Mouse (Mus musculus) cerebellum, adult 9-10 months (tissue): ENCODE data around the gene Atp6v1e1.
"Not testable (repeated sequence)": the region's sequence is repeated elsewhere in the genome, so short reads cannot be mapped to it uniquely, and the experiment has no call there.

Experiments
- DNase-seq: peaks from one replicate; pipeline ENCODE4 v3.0.0; 2022

The Atp6v1e1 gene

DNA sequence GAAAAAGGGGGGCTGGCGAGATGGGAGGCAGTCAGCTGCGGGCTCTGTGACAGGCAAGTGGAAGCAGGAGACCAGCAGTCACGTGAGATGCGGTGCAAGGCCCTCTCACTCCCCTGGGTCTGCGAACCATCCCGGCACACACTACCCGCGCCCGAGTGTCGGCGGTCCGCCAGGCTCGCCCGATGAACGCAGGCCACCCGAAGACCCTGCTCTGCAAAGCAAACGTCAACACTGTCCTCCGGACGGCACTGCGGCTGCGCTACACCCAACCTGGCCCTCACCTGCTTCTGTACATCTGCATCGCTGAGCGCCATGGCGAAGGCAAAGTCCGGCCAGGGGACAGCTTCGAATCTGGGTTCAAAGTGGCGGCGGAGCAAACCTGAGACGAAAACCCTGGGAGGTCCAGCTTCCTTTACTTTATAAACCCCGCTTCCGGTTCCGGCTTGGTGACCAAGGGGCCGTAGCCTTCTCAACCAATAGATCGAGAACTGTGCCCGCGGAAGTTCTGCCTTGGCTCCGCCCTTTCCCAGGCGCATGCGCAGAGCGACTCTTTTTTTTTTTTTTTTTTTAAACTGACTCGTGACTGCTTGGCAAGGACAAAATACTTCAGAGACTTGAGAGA, at the start of gene Atp6v1e1:
TSS of gene Atp6v1e1 (minus strand) at position 487 of the 622 bp plus-strand sequence.
- peak; percentile 93 for DNase-seq

DNA sequence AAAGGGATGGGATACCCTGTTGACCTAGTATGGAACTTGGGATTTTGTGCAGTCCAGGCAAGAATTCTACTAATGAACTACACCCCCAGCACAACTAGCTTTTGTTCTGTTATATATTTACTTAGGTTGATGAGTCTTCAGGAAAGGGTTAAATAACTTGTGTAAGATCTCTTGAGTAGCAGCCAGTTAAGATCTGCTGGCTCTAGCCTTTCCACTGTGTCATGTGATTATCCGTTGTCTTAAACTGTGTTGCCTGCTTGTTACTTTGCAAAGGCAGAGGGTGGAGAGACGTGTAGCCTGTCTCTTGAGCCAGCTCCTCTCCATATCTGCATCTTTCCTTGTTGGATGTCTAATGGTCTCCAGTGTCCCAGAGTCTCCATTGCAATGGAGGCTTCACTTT, 48.7 kb upstream of the Atp6v1e1 start:
- DNase-seq = no peak

DNA sequence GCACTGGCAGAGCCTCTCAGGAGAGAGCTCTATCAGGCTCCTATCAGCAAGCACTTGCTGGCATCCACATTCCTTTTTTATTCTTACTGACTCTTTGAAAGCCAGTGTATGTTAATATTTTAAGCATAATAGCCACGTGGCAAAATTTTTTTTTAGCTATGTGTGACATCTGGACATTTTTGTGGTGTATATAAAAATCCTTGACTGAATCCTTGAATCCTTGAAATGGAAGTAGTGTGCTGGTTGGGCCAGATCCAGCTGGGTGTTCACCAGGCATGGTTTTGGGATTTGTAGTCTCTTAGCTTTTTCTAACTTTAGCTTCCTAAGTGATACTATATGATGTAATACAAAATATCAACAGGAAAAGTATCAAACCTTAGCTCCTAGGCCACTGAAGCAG, 46.2 kb upstream of the Atp6v1e1 start:
- DNase-seq = no peak

DNA sequence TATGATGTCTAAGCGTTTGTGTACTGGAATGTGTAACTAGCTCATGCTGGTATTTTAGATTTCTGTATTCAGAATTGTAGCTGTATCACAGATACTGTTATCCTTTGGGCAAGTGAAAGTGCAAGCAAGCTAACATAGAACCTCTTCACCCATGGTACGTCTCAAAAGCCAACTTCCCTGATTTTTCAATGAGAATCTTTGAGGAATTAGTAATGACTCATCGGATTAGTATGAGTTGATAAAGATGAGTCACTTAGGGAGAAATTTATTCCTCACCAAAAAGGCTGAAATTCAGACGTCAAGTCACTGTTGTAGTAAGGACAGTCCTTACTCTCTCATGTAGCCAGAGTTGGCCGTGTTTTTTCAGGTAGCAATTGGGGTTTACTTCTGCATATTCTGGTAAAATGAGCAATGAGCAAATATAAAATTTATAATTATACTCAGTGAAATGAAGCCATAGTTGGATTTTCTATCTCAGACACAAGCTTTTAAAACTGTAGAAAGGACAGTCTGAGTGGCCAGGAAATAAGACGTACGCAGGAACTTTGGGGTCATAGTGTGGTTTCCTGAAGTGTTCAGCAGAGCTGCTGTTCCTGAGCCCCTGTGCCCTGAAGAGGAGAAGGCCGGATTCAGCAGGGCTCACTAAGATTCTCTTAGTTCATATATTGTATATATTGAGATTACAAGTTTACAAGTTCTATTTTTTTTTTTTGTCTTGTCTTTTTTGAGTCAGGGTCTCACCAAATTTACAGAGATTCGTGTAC, 43.6 kb upstream of the Atp6v1e1 start:
- DNase-seq = no peak

DNA sequence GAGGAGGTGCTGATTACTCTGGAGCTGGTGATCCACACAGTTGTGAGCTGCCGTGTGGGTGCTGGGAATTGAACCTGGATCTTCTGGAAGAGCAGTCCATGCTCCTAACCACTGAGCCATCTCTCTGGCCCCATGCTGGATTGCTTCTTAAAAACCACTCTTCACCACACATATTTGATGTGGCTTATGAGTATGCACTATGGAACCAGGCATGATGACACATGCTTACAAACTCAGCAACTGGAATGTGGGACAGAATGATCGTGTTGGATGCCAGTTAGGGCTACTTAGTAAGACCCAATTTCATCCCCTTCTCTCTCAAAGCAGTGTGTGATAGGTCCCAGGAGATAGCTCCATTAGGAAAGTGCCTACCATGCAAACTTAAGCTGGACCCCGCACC, 37.5 kb upstream of the Atp6v1e1 start:
- DNase-seq = no peak

DNA sequence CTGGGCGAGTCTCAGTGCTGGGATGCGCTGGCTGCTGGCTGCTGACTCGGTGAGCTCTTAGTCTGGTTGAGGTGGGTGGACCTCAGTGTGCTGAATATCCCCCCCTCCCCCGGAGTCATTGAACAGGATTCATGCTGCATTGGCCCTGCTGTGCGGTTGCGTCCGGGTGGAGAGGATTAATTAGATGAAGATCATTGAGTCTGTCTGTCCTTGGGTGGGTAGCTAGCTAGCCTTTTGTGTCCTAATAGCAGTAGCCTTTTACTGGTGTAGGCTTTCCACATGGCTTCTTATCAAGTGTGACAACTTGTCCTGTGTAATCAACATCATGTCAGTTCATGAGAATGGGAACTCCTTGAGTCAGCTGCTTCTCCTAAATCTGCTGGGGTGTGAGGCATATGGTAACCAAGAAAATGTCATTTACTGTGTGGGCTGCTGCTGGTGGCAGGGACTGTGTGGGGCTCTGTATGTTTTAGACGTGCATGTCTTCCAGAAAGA, 35.7 kb upstream of the Atp6v1e1 start:
- peak; percentile 34 for DNase-seq

DNA sequence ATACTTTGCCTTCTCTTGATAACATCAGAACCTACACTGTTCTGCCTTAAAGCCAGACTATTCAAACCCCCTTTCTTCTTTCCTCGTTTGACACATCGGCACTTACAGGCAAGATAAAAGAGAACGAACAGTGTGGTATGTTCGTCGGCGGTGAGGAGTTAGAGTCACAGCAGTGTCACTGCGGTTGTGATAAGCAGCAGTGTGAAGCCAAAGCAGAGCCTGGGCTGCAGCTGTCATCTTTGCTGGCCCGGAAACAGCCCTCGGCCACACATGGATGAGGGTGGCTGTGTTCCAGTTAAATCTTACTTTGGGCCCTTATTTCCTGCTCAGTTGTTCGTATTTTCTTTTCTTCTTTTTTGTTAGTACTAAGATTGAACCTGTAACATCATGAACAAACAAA, 31.8 kb upstream of the Atp6v1e1 start:
- no peak for DNase-seq

DNA sequence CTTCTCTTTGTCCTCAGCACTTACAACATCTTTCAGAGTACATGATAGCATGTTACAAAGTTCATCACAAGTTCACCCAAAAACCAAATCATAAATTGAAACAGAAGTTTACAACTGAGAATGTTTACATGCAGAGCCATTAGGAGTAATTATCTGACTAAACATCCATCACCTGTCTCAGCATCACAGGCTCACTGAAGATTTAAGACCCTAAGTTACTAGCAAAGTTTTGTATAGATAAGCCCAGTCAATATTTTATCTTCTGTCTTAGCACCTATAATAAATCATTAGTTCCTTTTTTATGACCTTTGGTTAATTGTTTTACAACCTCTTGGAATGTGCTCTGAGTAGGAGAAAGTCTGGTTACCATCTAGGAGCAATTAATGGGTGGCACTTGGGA, 28.1 kb upstream of the Atp6v1e1 start:
- DNase-seq = not testable (repeated sequence)

DNA sequence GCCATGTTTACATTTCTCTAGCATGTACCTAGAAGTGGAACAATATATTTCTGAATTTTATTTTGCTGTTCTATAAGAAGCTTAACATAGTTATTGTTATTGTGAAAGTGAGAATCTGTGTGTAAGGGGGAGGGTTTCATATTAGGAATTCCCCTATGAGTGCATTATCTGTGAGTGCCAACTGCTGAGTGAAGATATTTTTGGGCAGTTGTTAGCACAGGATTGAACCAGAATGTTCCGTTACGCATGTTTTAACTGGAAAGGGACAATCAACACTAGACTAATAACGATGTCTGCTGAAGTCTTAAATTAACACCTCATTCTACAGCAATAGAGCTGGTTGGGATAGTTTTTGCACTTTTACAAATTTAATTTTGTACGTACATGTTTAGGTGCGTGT, 19.2 kb upstream of the Atp6v1e1 start:
- DNase-seq = no peak

DNA sequence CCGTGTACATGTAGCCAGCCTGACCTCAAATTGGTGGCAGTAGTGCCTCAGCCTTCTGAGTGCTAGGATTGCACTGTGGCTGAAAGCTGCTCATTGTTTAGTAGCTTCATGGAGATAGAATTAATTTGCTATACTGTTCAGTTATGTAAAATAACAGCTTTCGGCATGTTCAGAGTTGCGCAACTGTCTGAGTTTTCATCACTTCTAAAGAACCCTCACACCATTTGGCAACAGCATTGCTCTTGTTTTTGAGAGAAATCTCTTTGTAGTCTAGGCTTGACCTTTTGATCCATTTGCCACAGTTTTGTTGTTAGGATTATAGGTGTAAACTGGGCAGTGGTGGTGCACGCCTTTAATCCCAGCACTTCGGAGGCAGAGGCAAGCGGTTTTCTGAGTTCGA, 17.7 kb upstream of the Atp6v1e1 start:
- no peak for DNase-seq

DNA sequence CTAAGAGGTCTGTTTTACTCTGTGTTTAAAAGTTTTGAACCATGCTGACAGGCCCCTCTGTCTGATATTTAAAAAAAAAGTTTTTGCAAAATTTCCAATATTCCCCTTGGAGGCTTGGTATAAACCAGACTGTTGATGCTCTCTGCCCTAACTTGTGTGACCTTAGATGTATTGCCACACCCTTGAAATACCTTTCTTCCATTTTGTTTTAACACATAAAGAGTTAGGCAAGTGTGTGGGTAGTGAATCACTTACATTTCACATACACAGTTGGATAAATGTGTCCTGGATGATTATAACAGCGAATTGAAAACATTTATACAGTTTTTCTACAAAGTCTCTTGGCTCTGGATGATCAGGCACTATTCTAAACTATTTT, 14.5 kb upstream of the Atp6v1e1 start:
- no peak for DNase-seq

DNA sequence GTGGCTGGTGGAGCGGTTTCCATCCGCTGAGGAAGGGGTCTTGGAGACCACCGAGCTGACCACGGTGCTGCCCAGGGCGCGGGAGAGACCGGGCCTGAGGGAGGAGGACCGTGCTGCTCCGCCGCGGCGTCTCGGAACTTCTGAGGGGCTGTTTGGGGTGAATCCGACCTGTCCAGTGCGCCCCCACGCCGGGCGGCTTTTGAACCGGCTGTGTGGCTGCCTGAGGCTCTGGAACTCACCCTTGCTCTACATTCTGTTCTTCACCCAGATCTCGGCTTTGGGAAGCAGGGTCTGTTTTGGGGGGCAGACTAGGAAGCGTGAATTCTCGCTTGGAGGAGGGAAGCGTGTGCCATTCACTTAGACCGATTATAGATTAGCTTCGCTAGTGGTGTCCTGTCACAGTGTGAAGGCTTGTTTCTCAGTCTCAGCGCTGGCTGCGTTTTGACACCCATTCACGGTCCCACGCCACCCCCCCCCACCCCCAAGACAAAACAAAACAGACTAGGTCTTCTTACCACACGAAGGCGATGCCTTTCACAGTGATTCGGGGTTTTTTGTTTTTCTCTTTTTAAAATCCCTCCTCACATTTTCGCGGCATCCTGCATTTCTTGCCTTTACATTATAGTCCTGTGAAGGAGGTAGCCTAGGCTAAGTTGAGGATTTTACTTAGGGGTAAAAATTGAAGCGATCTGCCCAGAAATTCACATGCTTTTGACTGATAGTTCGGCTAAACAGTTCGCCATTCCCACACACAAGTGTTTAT, 14.0 kb upstream of the Atp6v1e1 start:
- no peak for DNase-seq

DNA sequence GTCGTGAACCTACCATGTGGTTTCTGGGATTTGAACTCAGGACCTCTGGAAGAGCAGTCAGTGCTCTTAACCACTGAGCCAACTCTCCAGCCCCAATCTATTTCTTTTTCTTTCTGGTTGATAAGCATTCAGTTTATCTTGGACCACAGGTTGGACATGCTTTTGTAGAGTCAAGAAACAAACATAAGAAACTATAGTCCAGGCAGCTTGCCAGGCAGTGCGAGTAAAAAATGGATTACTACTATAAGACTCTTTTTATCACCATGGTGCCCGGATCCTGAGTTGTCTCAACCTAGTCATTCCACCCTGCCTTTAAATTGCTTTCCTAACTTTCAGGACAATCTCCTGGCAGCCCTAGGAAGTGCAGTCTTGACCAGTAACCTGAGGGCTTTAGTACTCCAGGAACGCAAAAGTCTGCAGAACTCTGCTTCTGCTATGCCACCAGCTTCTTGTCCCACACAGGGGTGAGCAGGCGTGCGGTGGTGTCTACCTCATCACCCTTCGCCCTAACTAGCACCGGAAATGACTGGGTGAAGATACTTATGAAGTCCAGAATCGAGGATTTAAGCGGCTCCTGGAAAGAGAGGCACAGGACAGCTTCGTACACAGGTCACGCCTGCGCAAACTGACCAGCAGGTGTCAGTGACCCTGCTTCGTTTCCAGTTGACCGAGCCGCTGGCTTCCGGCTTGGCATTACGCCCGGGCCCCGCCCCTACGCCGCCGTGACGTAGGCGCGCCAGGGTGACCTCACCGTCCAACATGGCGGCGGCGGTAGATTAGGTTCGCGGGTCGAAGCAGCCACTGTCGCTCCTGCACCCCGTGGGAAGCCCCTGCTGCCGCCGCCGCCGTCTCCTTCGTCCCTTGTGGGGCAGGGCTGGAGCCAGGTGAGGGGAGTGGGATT, 13.1 kb upstream of the Atp6v1e1 start, which contains the start of gene Bcl2l13:
TSS of gene Bcl2l13 (plus strand) at position 739 of the 901 bp plus-strand sequence.
- peak; percentile 94 for DNase-seq

DNA sequence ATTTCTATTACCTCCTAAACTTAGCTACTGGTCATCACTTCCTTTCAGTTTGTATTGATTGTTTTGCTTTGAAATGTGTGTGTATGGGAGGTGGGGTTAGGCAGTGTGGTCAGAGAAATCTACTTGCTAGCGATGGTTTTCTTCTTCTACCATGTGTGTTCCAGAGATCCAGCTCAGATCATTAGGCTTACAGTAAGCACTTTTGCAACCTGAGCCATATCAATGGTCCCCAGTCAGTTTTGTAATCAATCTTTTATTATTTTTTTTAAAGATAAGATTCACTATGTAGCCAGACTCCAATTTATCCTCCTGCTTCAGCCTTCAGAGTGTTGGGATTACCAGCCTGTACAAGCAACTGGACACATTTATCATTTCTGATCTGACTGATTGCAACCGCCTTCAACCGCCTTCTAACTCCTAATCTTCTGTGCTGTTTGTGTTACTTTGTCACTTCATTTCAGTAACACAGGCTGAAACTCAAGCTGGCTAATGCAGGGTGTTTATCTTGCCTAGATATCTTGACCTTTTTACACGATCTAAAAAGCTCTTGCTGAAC, 12.3 kb upstream of the Atp6v1e1 start:
- DNase-seq = no peak

DNA sequence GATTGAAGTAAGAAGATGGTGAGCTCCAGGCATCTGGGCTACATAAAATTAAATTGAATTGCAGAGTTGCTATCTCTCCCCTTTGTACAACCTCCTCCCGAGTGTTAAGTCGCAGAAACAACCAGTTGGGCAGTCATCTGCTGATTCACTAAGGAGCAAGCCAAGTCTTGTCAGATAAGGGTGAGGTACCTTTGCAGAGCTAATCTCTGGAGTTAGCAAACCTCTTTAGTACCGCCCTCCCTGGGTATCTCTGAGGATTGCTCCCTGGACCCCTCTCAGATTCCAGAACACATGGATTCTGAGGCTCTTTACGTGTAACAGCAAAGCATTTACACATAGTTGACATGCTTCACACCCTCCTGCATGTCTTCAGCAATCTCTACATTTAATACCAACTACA, 9.5 kb upstream of the Atp6v1e1 start:
- DNase-seq = no peak

DNA sequence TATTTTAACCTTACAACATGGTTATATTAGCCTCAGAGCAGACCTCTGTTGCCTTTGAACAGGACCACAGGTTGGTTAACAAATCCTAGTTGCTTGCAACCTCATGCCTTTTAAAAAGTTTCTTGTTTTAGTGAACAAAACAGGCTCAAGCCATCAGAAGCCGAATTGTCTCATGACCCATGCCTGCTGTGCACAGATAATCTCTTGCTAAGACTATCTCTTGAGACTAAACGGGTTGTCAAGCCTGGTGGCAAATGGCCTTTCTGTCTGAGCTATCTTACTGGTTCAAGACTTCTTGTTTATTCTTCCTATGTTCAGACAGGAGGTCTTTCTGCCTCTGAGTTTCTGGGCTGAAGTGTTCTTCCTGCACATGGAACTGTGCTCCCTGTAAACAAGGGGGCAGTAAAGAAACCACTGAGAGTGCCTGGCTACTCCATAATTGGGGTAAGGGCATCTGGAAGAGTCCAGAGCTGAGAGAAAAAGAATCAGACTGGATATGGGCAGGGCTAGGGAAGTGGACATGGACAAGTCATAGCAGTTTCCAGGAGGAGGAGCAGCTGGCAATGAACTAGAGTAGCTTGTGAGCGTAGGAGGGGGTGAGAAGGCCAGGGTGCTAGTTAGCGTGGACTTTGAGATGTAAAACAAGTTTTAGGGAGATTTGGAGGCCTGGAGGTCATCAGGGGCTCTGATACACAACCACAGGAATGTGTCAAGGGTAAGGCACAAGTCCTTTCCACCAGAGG, 8.4 kb upstream of the Atp6v1e1 start:
- no peak for DNase-seq

DNA sequence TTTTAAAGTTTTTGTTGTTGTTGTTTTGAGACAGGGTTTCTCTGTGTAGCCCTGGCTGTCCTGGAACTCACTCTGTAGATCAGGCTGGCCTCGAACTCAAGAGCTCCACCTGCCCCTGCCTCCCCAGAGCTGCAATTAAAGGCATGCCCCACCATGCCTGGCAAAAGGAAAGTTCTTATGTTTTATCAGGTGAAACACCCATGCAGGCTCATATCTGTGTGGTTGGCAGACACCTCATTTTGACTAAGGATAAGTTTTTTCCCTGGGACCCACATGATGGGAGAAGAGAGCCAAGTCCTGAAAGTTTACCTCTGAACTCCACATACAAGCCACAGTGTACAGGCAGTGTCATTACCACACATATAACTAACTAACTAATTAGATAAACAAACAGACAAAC, 7.5 kb upstream of the Atp6v1e1 start:
- no peak for DNase-seq

DNA sequence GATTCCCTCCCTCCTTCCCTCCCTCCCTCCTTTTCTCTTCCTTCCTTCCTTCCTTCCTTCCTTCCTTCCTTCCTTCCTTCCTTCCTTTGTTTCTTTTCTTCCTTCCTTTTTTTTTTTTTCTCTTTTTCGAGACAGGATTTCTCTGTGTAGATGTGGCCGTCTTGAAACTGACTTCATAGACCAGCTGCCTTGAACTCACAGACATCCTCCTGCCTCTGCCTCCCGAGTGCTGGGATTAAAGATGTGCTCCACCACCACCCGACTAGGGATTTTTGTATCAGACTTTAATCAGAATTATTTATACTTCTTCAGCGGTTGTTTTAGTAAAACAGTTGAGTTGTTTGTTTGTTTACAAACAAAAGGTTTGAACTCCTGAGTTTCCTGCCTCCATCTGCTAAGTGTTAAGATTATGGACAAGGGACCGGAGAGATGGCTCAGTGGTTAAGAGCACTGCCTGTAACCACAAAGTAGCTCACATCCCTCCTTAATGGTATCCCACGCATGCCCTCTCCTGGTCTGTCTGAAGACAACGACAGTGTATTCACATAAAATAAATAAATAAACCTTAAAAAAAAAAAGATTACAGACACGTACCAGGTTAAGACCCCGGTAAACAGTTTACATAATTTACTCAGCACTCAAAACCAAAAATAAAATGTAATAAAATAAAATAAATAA, 483 bp upstream of the Atp6v1e1 start:
- DNase-seq = peak; percentile 63

DNA sequence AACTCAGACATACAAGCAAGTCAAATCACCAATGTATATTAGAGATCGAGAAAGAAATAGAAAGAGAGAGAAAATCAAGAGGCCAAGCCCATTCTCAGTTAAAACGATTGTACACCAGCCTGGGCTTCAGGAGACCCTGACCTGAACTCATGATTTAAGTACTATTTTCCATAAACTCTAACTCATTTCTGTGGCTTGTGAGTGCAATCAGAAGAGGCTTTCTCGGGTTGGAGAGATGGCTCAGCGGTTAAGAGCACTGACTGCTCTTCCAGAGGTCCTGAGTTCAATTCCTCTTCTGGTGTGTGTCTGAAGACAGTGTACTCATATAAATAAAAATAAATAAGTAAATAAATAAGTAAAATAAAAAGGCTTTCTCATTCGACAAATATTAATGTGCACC, 878 bp downstream of the Atp6v1e1 start:
- no peak for DNase-seq

DNA sequence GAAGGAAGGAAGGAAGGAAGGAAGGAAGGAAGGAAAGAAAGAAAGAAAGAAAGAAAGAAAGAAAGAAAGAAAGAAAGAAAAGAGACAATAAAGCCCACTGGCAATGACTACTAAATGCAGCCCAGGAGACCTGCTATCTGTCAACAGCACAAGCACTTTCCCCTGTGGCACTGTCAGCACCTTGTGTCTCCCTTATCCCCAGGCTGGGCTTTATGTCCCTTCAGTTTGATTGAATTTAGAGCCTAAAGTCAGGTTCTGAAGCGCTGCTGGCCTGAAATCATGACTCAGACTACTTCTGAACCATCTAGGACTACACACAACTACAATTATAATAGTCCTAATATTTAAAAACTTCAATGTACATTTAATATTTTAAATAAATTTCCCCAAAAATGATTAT, 1.7 kb downstream of the Atp6v1e1 start:
- no peak for DNase-seq

DNA sequence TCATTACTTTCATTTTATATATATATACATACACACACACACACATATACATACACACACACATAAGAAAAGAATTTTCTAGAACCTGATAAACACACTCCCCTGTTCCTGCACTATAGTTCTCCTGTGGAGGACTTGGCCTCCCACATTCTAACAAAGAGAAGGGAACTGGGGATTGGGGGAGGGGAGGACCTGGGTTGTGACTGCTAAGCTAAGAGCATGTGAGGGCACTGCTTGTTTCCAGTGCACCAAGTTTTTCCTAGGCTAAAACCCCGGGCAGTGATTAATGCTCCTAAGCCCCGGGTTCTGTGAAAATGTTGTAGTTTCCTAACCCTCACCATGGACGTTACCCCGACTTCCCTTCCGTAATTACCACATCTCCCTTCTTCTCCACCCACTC, 2.4 kb downstream of the Atp6v1e1 start:
- DNase-seq = no peak
